ENCODE assay signal across 17 mouse cellular contexts in genomic region chr11:107199281-107199680, GRCm38 (mm10).
"Had no signal": no experiment of that assay in that cellular context is flagged by ENCODE, and none has a peak within 500 bp of the region (broad histone marks: within the 10 kb centered on the region; RNA-seq: fewer than 3 reads in every experiment).

No protein-coding gene starts in this region.

- H3K4me1 ChIP-seq: limb, embryonic 12.5 days; liver, embryonic 13.5 days; lung, embryonic 15.5 days; midbrain, embryonic 13.5 days; neural tube, embryonic 12.5 days had no signal

- H3K4me3 ChIP-seq: limb, embryonic 12.5 days; liver, embryonic 13.5 days; lung, embryonic 15.5 days; midbrain, embryonic 13.5 days; myocyte; neural tube, embryonic 12.5 days had no signal

- H3K9me3 ChIP-seq: lung, embryonic 15.5 days; midbrain, embryonic 13.5 days; neural tube, embryonic 12.5 days had no signal

- H3K27ac ChIP-seq: kidney, postnatal 0 days; limb, embryonic 12.5 days; liver, embryonic 13.5 days; lung, embryonic 15.5 days; macrophage; midbrain, embryonic 13.5 days; neural tube, embryonic 12.5 days had no signal

- H3K4me2 ChIP-seq: limb, embryonic 12.5 days; liver, embryonic 13.5 days; lung, embryonic 15.5 days; midbrain, embryonic 13.5 days; neural tube, embryonic 12.5 days had no signal

- DNase-seq: kidney, adult 9 months; kidney, postnatal 36 days; layer of hippocampus, adult 9-11 months; layer of hippocampus, postnatal 36 days; liver; liver, embryonic 13.5 days; liver, postnatal 0 days; lung, postnatal 14 days; right cerebral cortex, postnatal 14 days; thymus, postnatal 4 days had no signal

- H3K36me3 ChIP-seq: limb, embryonic 12.5 days; liver, embryonic 13.5 days; lung, embryonic 15.5 days; midbrain, embryonic 13.5 days; neural tube, embryonic 12.5 days had no signal

- H3K9ac ChIP-seq: limb, embryonic 12.5 days; liver, embryonic 13.5 days; liver, postnatal 0 days; lung, embryonic 15.5 days; midbrain, embryonic 13.5 days; neural tube, embryonic 12.5 days had no signal

- ATAC-seq: liver, postnatal 0 days; midbrain, embryonic 13.5 days had no signal

- H3K27me3 ChIP-seq: limb, embryonic 12.5 days; liver, embryonic 13.5 days; lung, embryonic 15.5 days; midbrain, embryonic 13.5 days; neural tube, embryonic 12.5 days had no signal
